Mouse (Mus musculus) embryo, embryonic 10 days (tissue): ENCODE measurements at regions not wholly inside any gene's neighbourhood (a gene's known extent, or its start where the extent isn't known, plus 50 kb on each side); places are given as distances from the start of the nearest gene placed in this dataset.
A peak's percentile ranks its signal among the peaks of the same experiment; 100 is the strongest.

Experiments used
- DNase-seq: peaks from one replicate; pipeline ENCODE4 v3.0.0-alpha.2; 2015; ENCODE audit warnings: low spot score

GRCm38 (mm10) chr4:148723208-148723607 lies 80.1 kb downstream of the Gm572 start:
- DNase-seq = no peak

- DNase-seq = peak; percentile 51
Observed at GRCm38 (mm10) chr4:148723934-148724719, 80.1 kb upstream of the Casz1 start.

GRCm38 (mm10) chr4:148728800-148729199 lies 75.4 kb upstream of the Casz1 start:
- no peak for DNase-seq

DNA sequence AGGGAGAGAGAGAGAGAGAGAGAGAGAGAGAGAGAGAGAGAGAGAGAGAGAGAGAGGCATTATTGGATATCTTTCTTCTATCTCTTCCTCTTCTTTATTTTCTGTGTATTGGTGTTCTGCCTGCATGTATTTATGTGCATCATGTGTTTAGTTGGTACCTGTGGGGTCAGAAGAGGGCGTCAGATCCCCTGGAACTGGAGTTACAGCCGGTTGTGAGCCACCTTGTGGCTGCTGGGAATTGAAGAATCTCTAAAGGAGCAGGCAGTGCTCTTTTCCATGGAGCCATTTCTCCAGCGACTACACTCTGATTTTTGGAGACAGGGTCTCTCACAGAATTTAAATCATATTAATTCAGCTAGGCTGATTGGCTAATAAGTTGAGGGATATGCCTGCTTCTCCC lies 72.6 kb upstream of the Casz1 start:
- no peak for DNase-seq

DNA sequence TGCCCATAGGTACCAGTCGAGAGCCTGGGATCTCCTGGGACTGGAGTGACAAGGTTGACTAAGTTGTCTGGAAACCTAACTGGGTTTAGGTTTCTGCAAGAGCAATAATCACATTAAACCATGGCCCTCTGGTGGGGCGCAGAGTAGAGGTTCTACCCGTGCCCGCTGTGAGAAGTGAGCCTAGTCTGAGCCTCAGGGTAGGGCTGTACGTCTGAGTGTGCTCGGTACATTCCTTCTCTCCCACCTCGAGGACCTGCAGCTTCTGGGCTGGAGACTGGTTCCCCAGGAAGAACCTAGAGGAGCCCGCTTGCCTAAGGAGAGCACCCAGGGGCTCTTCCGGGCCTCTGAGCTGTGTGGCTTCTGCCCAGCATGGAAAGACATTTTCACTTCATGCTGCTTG lies 70.2 kb upstream of the Casz1 start:
- DNase-seq = no peak

GRCm38 (mm10) chr4:148734547-148734946 lies 69.7 kb upstream of the Casz1 start:
- no peak for DNase-seq

DNA sequence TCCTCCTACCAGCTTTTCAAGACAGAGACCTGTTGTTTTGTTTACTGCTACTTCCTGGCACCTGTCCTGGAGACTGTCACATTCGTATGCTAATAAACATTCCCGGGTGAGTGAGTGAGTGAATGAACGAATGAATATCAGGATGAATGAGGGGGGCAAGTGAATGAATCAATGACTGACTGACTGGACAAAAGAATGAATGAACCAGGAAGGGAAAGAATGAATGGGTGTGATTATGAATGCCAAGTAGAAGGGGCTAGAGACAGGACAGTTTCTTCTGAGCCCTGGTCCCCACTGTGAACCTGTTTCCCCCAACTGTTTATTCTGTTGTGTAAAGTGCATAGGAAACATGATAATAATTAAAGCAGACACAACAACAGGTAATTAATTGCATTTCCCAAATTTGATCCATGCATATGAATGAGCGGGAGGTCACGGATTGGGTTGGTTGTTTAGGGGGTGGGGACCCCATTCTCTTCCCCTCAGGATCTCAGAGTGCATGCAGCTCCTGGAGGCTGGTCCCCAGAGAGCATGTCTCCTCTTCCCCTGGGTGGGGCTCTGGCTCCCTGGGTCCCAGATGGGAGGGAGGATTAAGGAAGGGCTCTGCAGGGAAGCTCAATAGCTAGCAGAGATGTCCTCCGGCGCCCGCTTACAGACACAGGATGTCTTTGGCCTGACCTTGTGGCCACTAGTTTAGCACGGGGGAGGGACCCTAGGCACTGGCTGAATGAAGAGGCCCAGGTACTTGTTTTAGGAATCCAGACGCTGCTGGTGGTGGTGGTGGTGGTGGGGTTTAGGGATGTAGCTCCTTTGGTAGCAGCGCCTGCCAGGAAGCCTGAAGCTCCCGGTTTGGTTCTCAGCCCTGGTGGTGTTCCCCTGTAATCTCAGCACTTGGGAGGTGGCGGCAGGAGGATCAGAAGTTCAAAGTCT lies 65.4 kb upstream of the Casz1 start:
- no peak for DNase-seq

DNA sequence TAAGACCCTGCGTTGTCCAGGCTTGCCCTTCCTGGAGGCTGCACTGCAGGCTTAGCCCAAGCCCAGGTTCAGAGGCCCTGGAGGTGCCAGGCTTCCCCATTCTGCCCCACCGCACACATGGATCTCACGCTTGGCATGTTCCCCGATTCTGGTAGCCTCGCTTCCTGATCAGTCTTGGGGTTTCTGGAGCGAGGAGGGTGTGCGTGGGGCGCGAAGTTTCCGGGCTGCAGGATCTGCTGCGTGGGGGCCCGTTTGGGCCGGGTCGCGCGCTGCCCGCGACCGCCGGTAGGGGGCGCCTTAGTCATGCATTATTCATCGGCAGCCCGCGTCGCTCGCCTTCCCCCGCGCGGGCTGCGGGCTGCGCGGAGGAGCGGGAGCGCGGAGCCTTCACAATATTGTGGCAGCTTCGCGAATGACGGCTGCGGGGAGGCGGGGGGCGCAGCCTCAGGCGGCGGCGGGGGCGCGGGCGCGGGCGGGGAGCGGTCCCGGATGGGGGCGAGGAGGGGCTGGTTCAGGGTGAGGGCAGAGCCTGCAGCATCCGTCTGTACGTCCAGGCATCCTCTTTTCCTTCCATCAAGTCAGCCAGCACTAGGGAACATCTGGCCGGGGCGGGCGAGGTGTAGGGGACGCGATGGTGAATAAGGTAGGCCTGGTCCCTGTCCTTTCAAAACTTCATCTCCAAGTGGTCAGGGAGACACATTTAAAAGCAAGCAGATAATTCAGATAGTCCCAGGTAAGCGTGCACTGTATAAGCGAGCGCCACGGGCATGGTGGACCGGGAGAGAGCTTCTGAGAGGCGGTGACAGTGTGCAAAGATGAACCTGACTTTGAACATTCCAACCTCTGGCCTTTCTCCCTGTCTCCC lies 61.4 kb upstream of the Casz1 start:
- DNase-seq = peak; percentile 68

- peak; percentile 39 for DNase-seq
Observed at GRCm38 (mm10) chr4:148743414-148743844, 60.8 kb upstream of the Casz1 start.

DNA sequence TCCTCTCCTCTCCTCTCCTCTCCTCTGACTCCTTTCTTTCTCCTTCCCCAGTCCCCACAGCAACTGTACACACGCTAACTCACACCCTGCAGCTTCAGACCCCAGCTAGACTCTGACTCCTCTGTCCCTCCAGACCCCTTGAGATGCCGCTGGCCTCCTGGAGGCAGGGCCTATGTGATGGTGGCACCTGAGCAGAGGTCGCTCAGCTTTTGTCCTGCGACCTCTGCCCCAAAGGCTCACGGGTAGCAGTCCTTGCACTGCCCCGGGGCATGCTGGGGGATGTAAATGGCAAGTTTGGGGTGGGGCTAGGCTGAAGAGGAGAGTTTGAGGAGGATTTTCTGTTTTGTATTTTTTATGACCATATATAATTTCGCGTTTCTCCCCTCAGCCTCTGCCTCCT lies 60.2 kb upstream of the Casz1 start:
- DNase-seq = no peak

DNA sequence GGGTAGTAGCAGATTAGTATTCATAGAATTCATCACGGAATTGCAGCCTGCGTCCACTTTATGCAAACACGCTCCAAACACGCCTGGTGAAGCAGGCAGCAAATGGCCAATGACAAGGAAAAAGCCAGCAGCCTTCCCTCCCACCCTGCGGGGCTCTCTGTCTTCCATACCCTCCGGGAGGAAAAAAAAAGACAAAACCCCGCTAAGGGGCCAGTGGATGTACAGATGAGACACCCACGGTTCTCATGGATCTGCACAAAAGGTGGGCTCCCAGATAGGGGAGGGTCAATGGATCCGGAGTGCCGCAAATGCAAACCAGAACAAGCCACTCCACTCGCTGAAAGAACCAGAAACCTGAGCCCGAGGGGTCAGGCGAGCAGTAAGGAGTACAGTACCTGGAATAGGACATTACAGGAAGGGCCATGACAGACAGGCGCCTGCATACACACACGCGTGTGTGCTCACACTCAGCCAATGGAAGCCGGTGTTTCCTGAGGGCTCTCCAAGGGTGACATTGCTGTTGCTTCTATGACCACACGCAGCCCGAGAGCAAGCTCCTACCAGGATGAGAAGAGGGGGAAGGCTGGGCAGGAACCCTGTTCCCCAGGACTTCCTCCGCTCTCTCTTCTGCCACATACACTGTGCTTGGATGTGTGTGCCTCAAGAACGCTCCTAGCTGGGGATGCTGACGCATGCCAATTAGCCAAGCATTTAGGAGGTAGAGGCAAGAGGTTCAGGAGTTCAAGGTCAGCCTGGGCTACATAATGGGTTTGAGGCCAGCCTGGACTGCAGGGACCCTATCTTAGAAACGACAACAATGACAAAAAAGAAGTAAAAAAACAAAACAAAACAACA lies 57.5 kb upstream of the Casz1 start:
- no peak for DNase-seq

DNA sequence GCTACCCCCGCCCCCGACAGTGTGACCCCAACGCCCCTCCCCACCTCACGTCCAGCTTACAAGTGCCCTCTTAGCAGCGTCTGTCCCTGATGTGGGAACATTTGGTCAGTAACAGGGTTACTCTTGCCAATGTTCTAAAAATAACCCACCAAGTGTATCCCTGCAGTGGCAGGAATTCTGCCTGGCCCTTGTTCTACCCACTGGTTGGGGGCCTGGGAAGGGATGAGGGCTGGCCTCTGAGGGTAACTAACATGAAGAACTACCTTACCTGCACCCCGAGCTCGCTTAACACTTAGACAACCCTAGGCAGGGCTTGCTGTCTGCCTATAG lies 56.9 kb upstream of the Casz1 start:
- DNase-seq = no peak

DNA sequence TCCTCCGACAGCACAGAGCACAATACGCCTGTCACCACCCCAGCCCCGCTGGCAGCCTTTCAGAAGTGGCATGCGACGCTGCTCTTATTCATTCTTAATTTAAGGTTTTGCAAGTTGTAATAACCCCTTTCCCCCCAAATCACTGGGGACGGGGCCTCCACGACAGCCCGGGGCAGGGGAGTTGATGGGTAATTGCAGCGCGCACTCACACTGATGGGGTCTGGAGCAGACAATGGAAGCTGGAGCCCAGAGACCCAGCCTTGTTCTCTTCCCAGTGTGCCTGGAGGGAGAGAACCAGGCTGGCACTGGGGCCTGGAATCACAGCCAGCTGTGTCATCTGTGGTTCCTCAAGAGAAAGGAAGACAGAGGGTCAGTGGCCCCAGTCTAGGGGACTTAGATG lies 54.2 kb upstream of the Casz1 start:
- no peak for DNase-seq

GRCm38 (mm10) chr4:148751591-148751990 lies 52.6 kb upstream of the Casz1 start:
- DNase-seq = no peak

DNA sequence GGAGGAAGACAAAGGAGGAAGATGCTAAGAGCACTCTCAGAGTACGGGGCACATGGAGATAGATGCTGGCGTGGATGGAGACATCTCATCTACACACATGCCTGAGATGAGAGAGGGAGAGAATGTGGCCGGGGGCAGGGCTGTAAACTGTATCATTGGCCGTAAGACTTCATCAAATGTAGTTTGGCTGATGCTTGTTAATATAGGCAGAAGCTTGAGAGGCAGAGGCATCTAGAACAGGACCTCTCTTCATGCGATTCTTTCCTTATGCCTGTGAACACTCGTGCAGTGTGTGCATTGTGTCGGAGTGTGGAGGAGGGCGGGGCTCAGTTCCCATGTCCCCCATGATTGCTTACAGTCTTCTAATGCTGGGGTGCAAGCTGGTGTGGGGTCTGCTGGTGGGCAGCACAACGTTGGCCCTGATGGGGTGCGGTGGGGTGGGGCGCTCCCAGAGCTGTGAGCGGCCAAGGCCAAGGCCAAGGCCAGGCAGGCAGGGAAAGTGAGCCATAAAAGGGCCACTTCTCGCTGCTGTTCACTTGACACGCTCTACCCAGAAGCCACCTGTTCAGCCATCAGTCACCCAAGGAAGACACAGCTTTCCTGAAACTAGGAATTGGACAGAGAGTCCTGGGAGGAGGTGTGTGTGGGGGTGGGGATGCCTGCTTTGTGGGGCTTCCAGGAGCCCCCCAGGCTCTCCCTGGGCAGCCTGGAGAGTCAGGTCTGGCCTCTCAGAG lies 51.7 kb upstream of the Casz1 start:
- no peak for DNase-seq

DNA sequence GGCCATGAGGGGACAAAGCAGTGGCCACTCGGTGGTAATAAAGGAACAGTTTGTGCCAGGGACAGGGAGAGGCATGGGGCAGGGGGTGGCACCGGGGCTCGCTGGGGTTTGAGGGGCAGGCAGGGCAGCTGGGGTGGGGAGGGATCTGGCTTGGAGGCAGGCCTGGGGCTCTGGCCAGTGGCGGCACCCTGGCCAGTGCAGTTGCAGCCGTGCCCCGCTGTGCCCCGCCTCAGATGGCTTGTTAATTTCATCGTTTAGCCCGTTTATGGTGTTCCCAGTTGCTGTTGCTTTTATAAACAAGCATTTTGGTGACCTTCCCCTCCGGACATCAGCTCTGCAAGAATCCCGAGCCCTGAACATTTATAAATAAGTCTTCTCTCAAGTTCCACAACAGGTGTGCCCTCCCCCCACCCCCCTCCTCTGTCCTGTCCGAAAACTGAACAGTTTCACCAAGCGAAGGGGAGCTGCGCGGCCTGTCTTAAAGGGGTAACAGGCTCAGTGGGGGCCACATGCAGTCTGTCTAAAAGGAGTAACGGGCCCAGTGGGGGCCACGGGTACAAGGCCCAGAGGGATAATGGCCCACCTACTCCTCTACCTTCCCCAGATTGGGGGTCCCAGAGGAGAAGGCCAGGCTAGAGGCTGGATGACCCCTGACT lies 51.0 kb upstream of the Casz1 start:
- DNase-seq = no peak

DNA sequence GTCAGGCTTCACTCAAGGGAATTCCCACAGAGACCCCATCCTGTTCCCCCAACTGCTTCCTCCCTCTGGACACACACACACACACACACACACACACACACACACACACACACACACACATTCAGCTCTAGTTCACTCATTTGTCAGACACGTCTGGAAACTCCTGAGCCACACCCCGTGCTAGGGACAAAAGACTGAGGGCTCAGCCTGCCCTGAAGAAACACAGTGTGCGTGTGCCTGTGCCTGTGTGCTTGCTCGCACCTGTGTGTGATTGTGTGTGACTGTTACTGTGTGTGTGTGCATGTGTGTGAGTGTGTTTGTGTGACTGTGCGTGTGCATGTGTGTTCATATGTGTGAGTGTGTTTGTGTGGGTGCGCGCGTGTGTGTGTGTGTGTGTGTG lies 50.4 kb upstream of the Casz1 start:
- no peak for DNase-seq
